Mouse (Mus musculus) midbrain, postnatal 0 days (tissue): ENCODE measurements around the gene Psmc3. TPM values are rescaled to one million over a fixed set of nuclear protein-coding genes. Genes with fewer than 3 reads are reported as not detected.

Experiments used
- ATAC-seq: fragments of 200-750 bp; cut with Nextera tagmentation; 2 replicates; pipeline ENCODE4 v1.8.0; 2017; ENCODE audit warnings: moderate number of reproducible peaks, mild to moderate bottlenecking, moderate TSS enrichment, moderate library complexity; ENCODE audit not compliant: low FRiP score
- DNase-seq: peaks from one replicate; pipeline ENCODE4 v3.0.0-alpha.2; 2015; ENCODE audit warnings: low spot score
- H3K27ac ChIP-seq: fragments of 300-500 bp; sonication (generic); 2 replicates; pipeline ENCODE4 v1.5.1; 2014; ENCODE audit warnings: low read depth, mild to moderate bottlenecking, low read length, mixed read lengths
- H3K27me3 ChIP-seq: fragments of 300-500 bp; sonication (generic); 2 replicates; pipeline ENCODE4 v1.6.1; 2014; ENCODE audit warnings: low read length, control low read depth, mixed read lengths; ENCODE audit not compliant: insufficient read depth
- H3K36me3 ChIP-seq: fragments of 300-500 bp; sonication (generic); 2 replicates; pipeline ENCODE4 v1.6.1; 2014; ENCODE audit warnings: low read length, control low read depth, mixed read lengths; ENCODE audit not compliant: insufficient read depth
- H3K4me1 ChIP-seq: fragments of 300-500 bp; sonication (generic); 2 replicates; pipeline ENCODE4 v1.6.1; 2014; ENCODE audit warnings: mild to moderate bottlenecking, control low read depth, antibody characterized with exemption, low read length, mixed read lengths; ENCODE audit not compliant: insufficient read depth
- H3K4me2 ChIP-seq: fragments of 300-500 bp; sonication (generic); 2 replicates; pipeline ENCODE4 v1.6.1; 2014; ENCODE audit warnings: low read depth, mild to moderate bottlenecking, low read length, mixed read lengths; ENCODE audit not compliant: poor library complexity, severe bottlenecking
- H3K4me3 ChIP-seq: fragments of 300-500 bp; sonication (generic); 2 replicates; pipeline ENCODE4 v1.5.1; 2014; ENCODE audit warnings: low read depth, mild to moderate bottlenecking, low read length, moderate library complexity
- H3K9ac ChIP-seq: fragments of 300-500 bp; sonication (generic); replicated peaks from 2 replicates; pipeline ENCODE4 v1.6.1; 2014; ENCODE audit warnings: mild to moderate bottlenecking, low read length, moderate library complexity, mixed read lengths; ENCODE audit not compliant: poor library complexity, severe bottlenecking
- H3K9me3 ChIP-seq: fragments of 300-500 bp; sonication (generic); 2 replicates; pipeline ENCODE4 v1.6.1; 2016; ENCODE audit warnings: low read length, control low read depth
- CTCF ChIP-seq: IDR thresholded peaks from 2 replicates; pipeline ENCODE4 v1.5.1; 2016; ENCODE audit warnings: antibody characterized with exemption, mild to moderate bottlenecking
- WGBS: fragments of 180-500 bp; shearing (Covaris S2); extraction: QIAGEN DNeasy Blood & Tissue Kit; methylation state at CpG from one replicate; pipeline ENCODE4 v1.1.7; 2014; 5-methylcytosine and 5-hydroxymethylcytosine counted together
- polyA plus RNA-seq: library from polyadenylated mRNA; unstranded; fragments of >200 nt; fragmentation: Nextera tagmentation; extraction: Ambion mirVana; gene quantifications from 2 replicates; pipeline ENCODE4 v1.2.1, GENCODE M21; 2015
- total RNA-seq: library from RNA; depleted of rRNA; stranded (reverse); fragments of >200 nt; gene quantifications from 2 replicates; pipeline ENCODE4 v1.2.3, GENCODE M21; 2014

The Psmc3 gene
- total and polyA plus RNA-seq, 2 experiments from 2014 or later = 183 to 245 TPM

DNA sequence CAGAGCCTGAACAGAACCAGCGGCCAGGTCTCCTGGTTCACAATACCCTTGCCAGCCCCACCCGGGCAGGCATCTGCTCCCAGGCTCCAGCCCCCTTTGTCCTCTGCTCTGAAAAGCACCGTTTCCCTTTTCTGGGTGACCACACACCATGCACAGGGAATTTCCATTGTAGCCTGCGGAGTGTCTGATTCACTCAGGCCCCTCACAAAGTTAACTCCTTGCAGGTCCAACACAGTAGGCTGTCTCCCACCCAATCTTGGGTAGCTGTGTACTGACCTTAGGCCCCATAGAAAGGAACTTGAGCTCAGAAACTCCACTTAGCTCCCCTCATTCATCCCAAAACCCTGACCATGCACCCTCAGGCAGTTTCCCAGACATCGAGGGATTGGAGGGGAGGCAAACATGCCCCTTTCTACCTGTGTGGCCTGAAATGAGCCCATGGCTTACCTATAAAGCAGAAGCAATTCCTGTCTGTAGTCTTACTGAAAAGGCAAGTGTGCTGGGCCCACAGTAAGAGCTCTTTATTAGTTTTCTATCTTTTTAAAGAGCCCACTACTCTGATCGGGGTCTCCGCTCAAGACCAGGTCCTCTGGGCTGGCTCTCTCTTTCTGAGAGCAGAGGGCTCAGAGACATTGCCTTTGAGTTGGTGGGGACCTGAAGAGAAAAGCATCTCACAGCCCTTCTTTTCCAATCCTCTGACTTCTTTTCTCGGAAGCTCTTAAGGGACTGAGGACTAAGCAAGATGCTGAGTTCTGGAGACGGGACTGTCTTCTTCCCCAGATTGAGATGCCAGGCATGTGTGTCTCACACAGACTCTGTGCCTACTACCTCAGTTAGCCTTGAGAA, 32.8 kb downstream of the Psmc3 start:
- DNase-seq (no peak), ATAC-seq (no peak)
- no peaks in the 10 kb centered on the region for H3K4me1 ChIP-seq
- H3K9ac ChIP-seq = no peak overlapping the region
- no peak for TF ChIP-seq CTCF
- H3K36me3 ChIP-seq = no peaks in the 10 kb centered on the region
- H3K4me2 ChIP-seq = no peak overlapping the region
- H3K9me3 ChIP-seq = no peaks in the 10 kb centered on the region
- H3K27me3 ChIP-seq = no peaks in the 10 kb centered on the region
- 63% methylated on average over 9 of the region's 9 CpGs for WGBS
- H3K27ac ChIP-seq = no peak overlapping the region
- H3K4me3 ChIP-seq = no peak overlapping the region

- Histone ChIP-seq H3K27me3 (no peaks in the 10 kb centered on the region), H3K4me1 (no peaks in the 10 kb centered on the region), H3K4me2 (no peak overlapping the region), H3K4me3 (no peak overlapping the region), H3K27ac (no peak overlapping the region), H3K9ac (no peak overlapping the region), H3K9me3 (no peaks in the 10 kb centered on the region), H3K36me3 (no peaks in the 10 kb centered on the region)
- WGBS = 90% methylated on average over 9 of the region's 9 CpGs
- TF ChIP-seq CTCF = no peak
- DNase-seq (no peak), ATAC-seq (no peak)
Observed at GRCm38 (mm10) chr2:91087453-91087852, 33.6 kb downstream of the Psmc3 start.

GRCm38 (mm10) chr2:91088987-91089386, 35.2 kb downstream of the Psmc3 start:
- no peak for TF ChIP-seq CTCF
- no peaks in the 10 kb centered on the region for H3K36me3 ChIP-seq
- no peak for DNase-seq

GRCm38 (mm10) chr2:91090208-91090607, 36.4 kb downstream of the Psmc3 start:
- no peak for ATAC-seq
- 81% methylated on average over 6 of the region's 6 CpGs for WGBS

More at GRCm38 (mm10) chr2:91088987-91089386, 35.2 kb downstream of the Psmc3 start:
- no peak overlapping the region for H3K4me2 ChIP-seq
- no peaks in the 10 kb centered on the region for H3K9me3 ChIP-seq
- no peaks in the 10 kb centered on the region for H3K4me1 ChIP-seq
- H3K4me3 ChIP-seq = no peak overlapping the region
- no peak for ATAC-seq
- no peak overlapping the region for H3K27ac ChIP-seq
- no peaks in the 10 kb centered on the region for H3K27me3 ChIP-seq
- H3K9ac ChIP-seq = no peak overlapping the region
- 81% methylated on average over 9 of the region's 9 CpGs for WGBS

DNA sequence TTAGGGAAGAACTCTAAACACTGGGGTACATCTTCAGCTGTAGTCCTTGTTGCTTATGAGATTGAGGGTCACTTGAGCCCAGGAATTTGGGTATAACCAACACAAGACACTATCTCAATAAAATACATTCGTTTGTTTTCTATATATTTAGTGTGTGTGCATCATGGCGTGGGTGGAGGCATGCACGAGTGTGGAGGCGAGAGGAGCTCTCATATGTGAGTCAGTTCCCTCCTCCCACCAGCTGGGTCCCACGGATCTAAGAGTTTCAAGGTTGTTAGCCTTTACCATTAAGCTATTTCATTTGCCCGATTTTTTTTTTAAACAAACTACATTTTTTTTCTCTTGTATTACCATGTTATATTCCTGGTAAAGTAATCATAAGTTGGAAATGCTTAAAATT, 37.0 kb downstream of the Psmc3 start:
- no peak for ATAC-seq
- Histone ChIP-seq H3K4me2 (no peak overlapping the region), H3K9ac (no peak overlapping the region), H3K27ac (no peak overlapping the region), H3K9me3 (no peaks in the 10 kb centered on the region), H3K4me3 (no peak overlapping the region), H3K36me3 (no peaks in the 10 kb centered on the region), H3K27me3 (no peaks in the 10 kb centered on the region), H3K4me1 (no peaks in the 10 kb centered on the region)
- DNase-seq = no peak
- no peak for TF ChIP-seq CTCF
- 76% methylated on average over 6 of the region's 6 CpGs for WGBS

More at GRCm38 (mm10) chr2:91090208-91090607, 36.4 kb downstream of the Psmc3 start:
- Histone ChIP-seq H3K27ac (no peak overlapping the region), H3K9me3 (no peaks in the 10 kb centered on the region), H3K36me3 (no peaks in the 10 kb centered on the region), H3K4me1 (no peaks in the 10 kb centered on the region), H3K4me2 (no peak overlapping the region), H3K9ac (no peak overlapping the region), H3K27me3 (no peaks in the 10 kb centered on the region), H3K4me3 (no peak overlapping the region)
- no peak for TF ChIP-seq CTCF
- DNase-seq = no peak

GRCm38 (mm10) chr2:91096524-91096923, 42.7 kb downstream of the Psmc3 start:
- ATAC-seq (no peak), DNase-seq (no peak)
- Histone ChIP-seq H3K4me3 (no peak overlapping the region), H3K36me3 (no peaks in the 10 kb centered on the region), H3K4me1 (no peaks in the 10 kb centered on the region), H3K4me2 (no peak overlapping the region), H3K27me3 (0 out of 2 replicates have a peak, but pooled peaks cover 3% of the 10 kb centered on the region), H3K9ac (no peak overlapping the region), H3K9me3 (no peaks in the 10 kb centered on the region), H3K27ac (no peak overlapping the region)
- no peak for TF ChIP-seq CTCF
- WGBS = 71% methylated on average over 14 of the region's 14 CpGs
